Mouse (Mus musculus) small intestine, adult 2 months (tissue): ENCODE measurements around the gene Ugt2a1.

Experiments
- CTCF ChIP-seq: fragments of 200-500 bp; IDR thresholded peaks from 2 replicates; pipeline ENCODE4 v1.5.1; 2012; ENCODE audit warnings: low read depth, mild to moderate bottlenecking, control low read depth, inconsistent platforms, low read length, moderate library complexity, mixed read lengths; ENCODE audit not compliant: insufficient replicate concordance, insufficient read length; ENCODE audit errors: extremely low read depth
- POLR2A ChIP-seq: fragments of 200-500 bp; IDR thresholded peaks from 2 replicates; pipeline ENCODE4 v1.6.1; 2012; ENCODE audit warnings: low read depth, mild to moderate bottlenecking, control low read depth, inconsistent platforms, low read length, moderate library complexity

- TF ChIP-seq CTCF (no peak), POLR2A (no peak)
Measured at GRCm38 (mm10) chr5:87436264-87436663, 54.4 kb downstream of the Ugt2a1 start.
